Mouse (Mus musculus) heart, postnatal 0 days (tissue): Measurements from ENCODE around the gene Nmrk2. TPM values are rescaled to one million over a fixed set of nuclear protein-coding genes. Genes with fewer than 3 reads are reported as not detected.

Experiments
- ATAC-seq: fragments of 200-750 bp; cut with Nextera tagmentation; 2 replicates; pipeline ENCODE4 v1.8.0; 2017; ENCODE audit warnings: low read depth, moderate number of reproducible peaks, moderate library complexity; ENCODE audit not compliant: insufficient read depth
- DNase-seq: peaks from one replicate; pipeline ENCODE4 v3.0.0-alpha.2; 2016; ENCODE audit warnings: low spot score
- H3K27ac ChIP-seq: fragments of 300-500 bp; sonication (generic); 2 replicates; pipeline ENCODE4 v1.5.1; 2014; ENCODE audit warnings: low read depth, mild to moderate bottlenecking
- H3K27me3 ChIP-seq: fragments of 300-500 bp; sonication (generic); 2 replicates; pipeline ENCODE4 v1.6.1; 2014; ENCODE audit warnings: low read length, mixed read lengths; ENCODE audit not compliant: control insufficient read depth, insufficient read depth
- H3K36me3 ChIP-seq: fragments of 300-500 bp; sonication (generic); replicated peaks from 2 replicates; pipeline ENCODE4 v1.6.1; 2014; ENCODE audit warnings: low read length, mixed read lengths; ENCODE audit not compliant: control insufficient read depth, insufficient read depth
- H3K4me1 ChIP-seq: fragments of 300-500 bp; sonication (generic); 2 replicates; pipeline ENCODE4 v1.6.1; 2014; ENCODE audit warnings: antibody characterized with exemption; ENCODE audit not compliant: control insufficient read depth, insufficient read depth
- H3K4me2 ChIP-seq: fragments of 300-500 bp; sonication (generic); 2 replicates; pipeline ENCODE4 v1.6.1; 2014; ENCODE audit warnings: low read depth, mild to moderate bottlenecking, low read length, moderate library complexity
- H3K4me3 ChIP-seq: fragments of 300-500 bp; sonication (generic); 2 replicates; pipeline ENCODE4 v1.5.1; 2014; ENCODE audit warnings: low read depth, low read length
- H3K9ac ChIP-seq: fragments of 300-500 bp; sonication (generic); replicated peaks from 2 replicates; pipeline ENCODE4 v1.6.1; 2014; ENCODE audit warnings: low read depth, low read length, mixed read lengths
- H3K9me3 ChIP-seq: fragments of 300-500 bp; sonication (generic); replicated peaks from 2 replicates; pipeline ENCODE4 v1.6.1; 2016; ENCODE audit warnings: low read length; ENCODE audit not compliant: control insufficient read depth
- CTCF ChIP-seq: IDR thresholded peaks from 2 replicates; pipeline ENCODE4 v1.5.1; 2016; ENCODE audit warnings: antibody characterized with exemption, control low read depth, low read depth
- EP300 ChIP-seq: IDR thresholded peaks from 2 replicates; pipeline ENCODE4 v1.6.1; 2016; ENCODE audit warnings: antibody characterized with exemption, low read depth
- WGBS: fragments of 180-500 bp; shearing (Covaris S2); extraction: QIAGEN DNeasy Blood & Tissue Kit; methylation state at CpG from one replicate; pipeline ENCODE4 v1.1.7; 2014; 5-methylcytosine and 5-hydroxymethylcytosine counted together
- polyA plus RNA-seq: library from polyadenylated mRNA; unstranded; fragments of >200 nt; fragmentation: Nextera tagmentation; extraction: Ambion mirVana; gene quantifications from 2 replicates; pipeline ENCODE4 v1.2.1, GENCODE M21; 2015
- total RNA-seq: library from RNA; depleted of rRNA; stranded (reverse); fragments of >200 nt; gene quantifications from 2 replicates; pipeline ENCODE4 v1.2.3, GENCODE M21; 2014; ENCODE audit warnings: low replicate concordance

Nmrk2 gene
- total and polyA plus RNA-seq, 2 experiments from 2014 or later, result 14.2 to 35.2 TPM

GRCm38 (mm10) chr10:81234206-81234605, 32.4 kb upstream of the Nmrk2 start:
- Histone ChIP-seq H3K27ac (no peak overlapping the region), H3K9ac (no peak overlapping the region), H3K4me1 (peaks cover 13% of the 10 kb centered on the region), H3K4me3 (no peak overlapping the region), H3K9me3 (no peaks in the 10 kb centered on the region), H3K36me3 (no peaks in the 10 kb centered on the region), H3K27me3 (peaks cover 31% of the 10 kb centered on the region), H3K4me2 (no peak overlapping the region)
- DNase-seq (no peak), ATAC-seq (no peak)
- TF ChIP-seq CTCF, result no peak
- TF ChIP-seq EP300, result no peak
- WGBS, result 76% methylated on average over 6 of the region's 6 CpGs

- ATAC-seq (peak; percentile 65), DNase-seq (no peak)
- peak overlapping the region; percentile 72 for H3K4me2 ChIP-seq
- H3K27me3 ChIP-seq, result peaks cover 35% of the 10 kb centered on the region
- peak overlapping the region; percentile 66 for H3K4me3 ChIP-seq
- 2% methylated on average over 27 of the region's 28 CpGs for WGBS
- no peaks in the 10 kb centered on the region for H3K36me3 ChIP-seq
- 0 out of 2 replicates have a peak overlapping the region, but pooled peaks have one; percentile 36 for H3K27ac ChIP-seq
- H3K9ac ChIP-seq, result peak overlapping the region; percentile 69
- TF ChIP-seq CTCF (no peak), EP300 (no peak)
- H3K4me1 ChIP-seq, result peaks cover 13% of the 10 kb centered on the region
- H3K9me3 ChIP-seq, result no peaks in the 10 kb centered on the region
Observed at GRCm38 (mm10) chr10:81233226-81233585, 31.4 kb upstream of the Nmrk2 start.

GRCm38 (mm10) chr10:81232580-81233225, 30.9 kb upstream of the Nmrk2 start, which contains the start of gene Zfr2:
Zfr2 (plus strand) TSS chr10:81233155.
- Histone ChIP-seq H3K4me2 (peak within 1 kb of the TSS; percentile 72), H3K9me3 (no peaks in the 10 kb centered on the region), H3K27ac (0 out of 2 replicates have a peak within 1 kb of the TSS, but pooled peaks have one; percentile 36), H3K4me1 (peaks cover 13% of the 10 kb centered on the region), H3K27me3 (peaks cover 37% of the 10 kb centered on the region), H3K36me3 (no peaks in the 10 kb centered on the region), H3K9ac (peak within 1 kb of the TSS; percentile 69), H3K4me3 (peak within 1 kb of the TSS; percentile 66)
- ATAC-seq (peak; percentile 88), DNase-seq (peak; percentile 72)
- TF ChIP-seq EP300, result no peak
- TF ChIP-seq CTCF, result no peak
- WGBS, result 7% methylated on average over 29 of the region's 29 CpGs

GRCm38 (mm10) chr10:81231436-81231835, 29.6 kb upstream of the Nmrk2 start:
- TF ChIP-seq EP300 (no peak), CTCF (no peak)
- Histone ChIP-seq H3K4me2 (no peak overlapping the region), H3K4me1 (peaks cover 13% of the 10 kb centered on the region), H3K27me3 (peaks cover 37% of the 10 kb centered on the region), H3K27ac (no peak overlapping the region), H3K9me3 (no peaks in the 10 kb centered on the region), H3K4me3 (no peak overlapping the region), H3K9ac (no peak overlapping the region), H3K36me3 (no peaks in the 10 kb centered on the region)
- 57% methylated on average over 7 of the region's 7 CpGs for WGBS
- DNase-seq, result no peak
- no peak for ATAC-seq

- Histone ChIP-seq H3K4me3 (peak within 1 kb of the TSS; percentile 2; the same call in 1 of the 2 replicates), H3K9me3 (no peaks in the 10 kb centered on the region), H3K9ac (no peak within 1 kb of the TSS), H3K4me2 (peak within 1 kb of the TSS; percentile 26; the same call in 1 of the 2 replicates), H3K36me3 (no peaks in the 10 kb centered on the region), H3K27me3 (peaks cover 37% of the 10 kb centered on the region), H3K4me1 (peaks cover 13% of the 10 kb centered on the region), H3K27ac (no peak within 1 kb of the TSS)
- DNase-seq (no peak), ATAC-seq (no peak)
- 10% methylated on average over 27 of the region's 27 CpGs for whole genome bisulfite sequencing
- no peak for TF ChIP-seq EP300
- peak; percentile 42 for TF ChIP-seq CTCF
Observed at GRCm38 (mm10) chr10:81230438-81231332, 28.8 kb upstream of the Nmrk2 start, which contains the start of gene Atcay. Atcay (minus strand) TSS chr10:81230833.
